Mouse (Mus musculus) embryo, embryonic 10.5 days (tissue): ENCODE data around the gene Gm4881.

ENCODE experiments used
- DNase-seq: peaks from one replicate; pipeline ENCODE4 v3.0.0-alpha.2; 2015; ENCODE audit warnings: low spot score

Gene Gm4881

GRCm38 (mm10) chr7:24954450-24954849 is 10.2 kb upstream of the Gm4881 start:
- DNase-seq: peak; percentile 45

GRCm38 (mm10) chr7:24953966-24954365 is 9.7 kb upstream of the Gm4881 start:
- peak; percentile 46 for DNase-seq

- DNase-seq: peak; percentile 93
These were observed 5.8 kb upstream of the Gm4881 start for GRCm38 (mm10) chr7:24949958-24950623.

- DNase-seq: no peak
These were observed 4.5 kb upstream of the Gm4881 start for GRCm38 (mm10) chr7:24948774-24949173.

- no peak for DNase-seq
These were observed 3.2 kb upstream of the Gm4881 start for GRCm38 (mm10) chr7:24947316-24948048.

- no peak for DNase-seq
These were observed 653 bp downstream of the Gm4881 start for GRCm38 (mm10) chr7:24943641-24944040.

GRCm38 (mm10) chr7:24931651-24932050 is 12.6 kb downstream of the Gm4881 start:
- no peak for DNase-seq

GRCm38 (mm10) chr7:24930475-24930874 is 13.8 kb downstream of the Gm4881 start:
- no peak for DNase-seq

- no peak for DNase-seq
These were observed 24.6 kb downstream of the Gm4881 start for GRCm38 (mm10) chr7:24919728-24920127.

GRCm38 (mm10) chr7:24918763-24919323 is 25.5 kb downstream of the Gm4881 start:
- DNase-seq: no peak

- no peak for DNase-seq
These were observed 31.8 kb downstream of the Gm4881 start for GRCm38 (mm10) chr7:24912480-24912879.

GRCm38 (mm10) chr7:24907211-24907748 is 37.0 kb downstream of the Gm4881 start:
- no peak for DNase-seq

- no peak for DNase-seq
These were observed 37.7 kb downstream of the Gm4881 start for GRCm38 (mm10) chr7:24906551-24906950.

GRCm38 (mm10) chr7:24904936-24905335 is 39.4 kb downstream of the Gm4881 start:
- peak; percentile 87 for DNase-seq

GRCm38 (mm10) chr7:24904070-24904483 is 40.2 kb downstream of the Gm4881 start:
- peak; percentile 98 for DNase-seq

- no peak for DNase-seq
These were observed 40.9 kb downstream of the Gm4881 start for GRCm38 (mm10) chr7:24903444-24903825.

- DNase-seq: peak; percentile 53
These were observed 41.5 kb downstream of the Gm4881 start, which contains the start of gene Arhgef1 for GRCm38 (mm10) chr7:24902630-24903443. TSS of gene Arhgef1 (plus strand) at chr7:24902912.

- DNase-seq: peak; percentile 45
These were observed 42.0 kb downstream of the Gm4881 start for GRCm38 (mm10) chr7:24902264-24902629.

GRCm38 (mm10) chr7:24901842-24902241 is 42.5 kb downstream of the Gm4881 start:
- DNase-seq: no peak

GRCm38 (mm10) chr7:24901114-24901513 is 43.2 kb downstream of the Gm4881 start:
- DNase-seq: no peak

GRCm38 (mm10) chr7:24897959-24898358 is 46.3 kb downstream of the Gm4881 start:
- DNase-seq: no peak

- DNase-seq: no peak
These were observed 47.1 kb downstream of the Gm4881 start, which contains the start of gene Cd79a for GRCm38 (mm10) chr7:24897224-24897623. TSS of gene Cd79a (plus strand) at chr7:24897381.
